Mouse (Mus musculus) MEL-GATA-1-ER (cell line): ENCODE results near the gene Syf2.

Experiments
- DNase-seq: peaks from one replicate; pipeline ENCODE4 v3.0.0-alpha.2; 2012; ENCODE audit warnings: low read depth; ENCODE audit errors: extremely low read depth

The Syf2 gene

DNA sequence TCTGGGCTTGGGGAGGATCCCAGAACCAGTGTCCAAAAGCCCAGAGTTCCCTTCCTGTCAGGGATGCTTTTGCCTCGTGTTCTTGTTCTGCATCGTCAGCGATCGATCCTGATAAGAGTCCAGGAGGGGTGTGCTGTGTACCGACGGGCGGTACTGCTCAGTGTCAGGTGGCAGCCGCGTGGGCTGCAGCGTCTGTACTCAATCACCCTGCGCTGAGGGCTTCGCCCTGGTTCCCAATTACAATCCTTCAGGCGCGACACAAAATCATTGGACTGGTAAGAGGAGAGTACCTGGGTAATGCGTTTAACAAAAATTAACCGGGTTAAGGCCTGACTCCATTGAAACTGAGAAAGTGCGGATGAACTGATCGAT is 37.9 kb downstream of the Syf2 start:
- no peak for DNase-seq

DNA sequence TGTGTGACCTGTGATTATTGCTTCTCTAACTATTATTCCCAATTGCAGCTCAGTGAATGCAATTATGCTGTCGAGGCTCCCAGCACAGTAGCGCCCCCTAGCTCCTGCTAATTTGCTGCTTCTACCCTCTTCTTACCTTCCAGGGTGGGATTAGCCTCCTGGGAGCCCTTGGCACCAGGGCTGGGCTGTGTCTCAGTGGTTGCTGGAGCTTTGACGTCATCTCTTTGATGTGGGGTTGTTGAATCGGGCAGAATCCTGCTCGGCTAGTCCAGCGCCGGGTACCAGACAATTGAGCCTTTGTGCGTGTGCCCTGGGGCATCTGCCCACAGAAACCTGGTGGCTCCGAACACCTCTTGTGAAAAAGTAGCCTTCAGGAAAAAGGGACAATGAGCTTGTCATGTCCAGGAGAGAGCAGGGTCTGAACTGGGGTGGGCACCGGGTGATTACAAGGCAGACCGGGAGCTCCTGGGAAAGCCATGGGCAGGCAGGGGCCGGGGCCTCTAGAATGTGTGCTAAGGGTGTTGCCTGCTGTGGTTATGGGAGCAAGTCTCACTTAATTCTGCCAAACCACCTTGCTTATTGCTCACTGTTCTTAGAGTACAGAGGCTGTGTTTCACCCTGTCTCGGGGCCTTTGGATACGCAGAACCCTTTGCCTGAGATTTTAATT is 44.7 kb downstream of the Syf2 start:
- peak; percentile 24 for DNase-seq

DNA sequence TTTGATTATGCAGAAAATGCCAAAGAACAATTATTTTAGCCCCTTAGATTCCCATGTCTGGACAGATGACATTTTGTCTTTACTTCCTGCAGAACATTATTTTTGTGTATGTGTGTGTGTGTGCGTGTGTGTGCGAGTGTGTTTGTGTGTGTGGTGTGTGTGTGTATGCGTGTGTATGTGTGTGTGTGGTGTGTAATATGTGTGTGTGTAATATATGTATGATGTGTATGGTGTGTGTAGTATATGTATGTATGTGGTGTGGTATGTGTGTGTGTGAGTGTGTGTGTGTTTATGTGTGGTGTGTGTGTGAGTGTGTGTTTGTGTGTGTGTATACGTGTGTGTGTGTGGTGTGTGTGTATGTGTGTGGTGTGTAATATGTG is 45.2 kb downstream of the Syf2 start:
- DNase-seq, result no peak

DNA sequence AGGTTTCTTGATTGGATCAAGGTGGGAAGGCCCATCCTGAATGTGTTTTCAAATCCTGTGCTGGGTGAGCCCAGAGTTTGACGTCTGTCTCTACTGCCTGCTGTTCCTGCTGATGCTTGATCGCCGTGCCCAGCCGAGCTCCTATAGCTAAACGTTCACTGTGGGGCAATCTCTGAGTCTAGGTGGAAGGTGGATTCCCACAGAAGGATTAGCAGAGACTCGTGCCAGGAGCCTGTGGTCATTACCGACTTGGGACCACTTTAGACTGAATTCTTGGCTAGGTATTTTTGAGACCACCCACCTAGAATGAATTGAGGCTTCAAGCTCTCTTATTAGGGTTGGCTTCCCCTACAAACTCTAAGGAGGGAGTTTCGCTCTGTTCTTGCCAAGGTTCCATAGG is 48.2 kb downstream of the Syf2 start:
- DNase-seq, result no peak

DNA sequence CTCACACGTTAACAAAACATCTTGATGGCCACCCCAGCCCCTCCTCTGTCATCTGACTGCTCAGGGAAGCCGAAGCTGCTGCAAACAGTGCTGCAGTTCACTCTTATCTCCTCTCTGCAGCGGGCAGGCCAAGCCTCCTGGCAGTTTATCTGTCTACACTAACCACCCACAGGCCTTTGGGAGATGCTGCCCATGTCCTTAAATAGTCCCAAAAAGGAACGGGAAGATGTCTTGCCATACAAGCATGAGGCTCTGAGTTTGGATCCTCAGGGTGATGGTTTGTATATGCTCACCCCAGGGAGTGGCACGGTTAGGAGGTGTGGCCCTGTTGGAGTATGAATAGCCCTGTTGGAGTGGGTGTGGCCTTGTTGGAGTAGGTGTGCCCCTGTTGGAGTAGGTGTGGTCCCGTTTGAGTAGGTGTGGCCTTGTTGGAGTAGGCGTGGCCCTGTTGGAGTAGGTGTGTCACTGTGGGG is 51.3 kb downstream of the Syf2 start:
- DNase-seq, result peak; percentile 99

DNA sequence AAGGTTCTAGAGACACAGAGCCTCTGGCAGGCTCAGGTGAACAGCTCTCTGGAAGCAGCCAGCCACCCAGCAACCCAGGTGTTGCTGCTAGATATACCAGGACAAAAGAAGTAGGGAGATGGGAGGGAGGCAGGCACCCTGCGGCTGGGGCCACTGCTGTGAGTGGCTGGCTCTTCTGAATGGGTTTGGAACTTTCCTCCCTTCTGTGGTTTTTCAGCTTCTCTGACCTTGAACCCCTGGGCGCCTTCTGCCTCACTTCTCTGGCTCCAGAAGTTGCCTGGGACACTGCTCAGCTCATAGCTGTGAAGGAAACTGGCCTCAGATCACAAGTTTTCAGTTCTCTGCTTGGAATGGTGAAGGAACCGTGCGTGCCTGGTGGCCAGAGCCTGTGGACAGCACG is 52.4 kb downstream of the Syf2 start:
- no peak for DNase-seq

DNA sequence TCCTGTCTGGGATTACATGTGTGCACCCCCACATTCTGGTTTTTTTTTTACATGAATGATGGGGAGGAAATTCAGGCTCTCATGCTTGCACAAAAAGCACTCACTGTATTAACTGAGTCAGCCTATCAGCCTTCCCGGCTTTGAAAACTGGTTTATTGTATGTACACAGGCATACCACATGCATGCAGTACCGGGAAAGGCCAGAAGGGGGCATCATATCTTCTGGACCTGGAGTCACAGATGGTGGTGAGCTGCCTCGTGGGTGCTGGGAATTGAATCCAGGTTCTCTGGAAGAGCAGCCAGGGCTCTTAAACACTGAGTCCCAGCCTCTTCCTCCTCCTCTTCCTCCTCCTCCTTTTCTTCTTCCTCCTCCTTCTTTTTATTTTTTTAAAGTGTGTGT is 53.9 kb downstream of the Syf2 start:
- DNase-seq, result peak; percentile 36

DNA sequence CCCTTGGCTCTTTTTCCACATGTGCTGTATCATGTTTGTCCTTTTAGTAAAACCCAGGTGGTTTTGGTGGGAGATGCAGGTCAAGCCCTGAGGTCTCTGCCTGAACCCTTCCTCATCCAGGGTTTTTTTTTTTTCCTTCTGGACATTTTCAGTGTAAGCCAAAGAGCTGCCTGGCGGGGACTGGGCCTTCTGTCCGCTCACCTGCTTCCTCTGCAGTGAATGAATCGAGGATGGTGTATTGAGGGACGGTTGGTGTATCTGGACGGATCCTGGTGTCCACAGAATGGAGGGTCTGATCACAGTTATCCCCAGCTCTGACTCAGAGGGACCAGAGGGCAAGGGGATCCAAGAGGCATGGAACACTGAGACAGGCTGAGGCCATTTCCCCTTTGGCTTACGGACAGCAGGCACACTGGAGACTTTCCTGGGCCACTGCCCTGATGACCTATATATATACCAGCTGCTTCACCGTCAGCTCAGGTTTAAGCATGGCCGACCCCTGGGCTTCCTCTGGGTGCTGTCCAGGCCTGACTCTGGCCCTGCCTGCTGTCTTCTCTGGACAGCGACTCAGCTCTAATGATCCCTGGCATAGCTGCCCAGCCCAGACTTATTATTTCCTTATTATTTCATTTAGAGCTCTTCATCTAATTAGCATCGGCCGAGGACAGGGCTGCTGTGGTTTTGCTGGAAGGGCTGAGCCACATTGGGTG is 55.1 kb downstream of the Syf2 start:
- DNase-seq, result no peak

DNA sequence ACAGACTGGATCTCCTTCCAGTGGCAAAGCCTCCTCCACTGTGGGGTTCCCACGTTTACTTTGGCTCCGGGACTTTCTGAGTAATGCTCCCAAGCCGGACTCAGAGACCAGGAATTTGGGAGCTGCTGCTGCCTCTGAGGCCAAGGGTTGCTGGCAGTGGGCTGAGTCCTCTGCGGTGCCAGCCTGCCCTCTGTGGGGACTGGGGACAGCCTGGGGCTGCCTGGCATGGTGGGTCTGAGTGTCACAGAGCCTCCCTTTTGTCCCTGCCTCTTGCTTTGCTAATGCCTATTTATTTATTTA is 55.6 kb downstream of the Syf2 start:
- DNase-seq, result no peak

DNA sequence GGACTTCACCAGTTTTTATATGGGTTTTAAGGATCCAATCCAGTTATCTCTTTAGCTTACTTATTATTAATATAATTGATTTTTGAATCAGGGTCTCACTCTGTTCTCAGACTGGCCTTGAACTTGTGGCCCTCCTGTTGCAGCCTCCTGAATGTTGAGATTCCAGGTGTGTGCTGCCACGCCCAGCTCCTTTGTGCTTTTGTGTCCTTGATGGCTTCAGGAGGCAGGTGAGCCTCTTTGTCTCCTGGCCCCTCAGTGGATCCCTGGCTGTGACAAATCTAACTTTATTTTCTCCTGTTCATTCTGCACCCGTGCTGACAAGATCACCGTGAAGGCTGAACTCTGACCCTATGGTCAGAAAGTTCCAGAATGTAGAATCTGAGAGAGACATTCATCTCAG is 56.3 kb downstream of the Syf2 start:
- DNase-seq, result no peak
